Mouse (Mus musculus) right cerebral cortex, postnatal 10 days (tissue): ENCODE data around the gene Gzmm.

Experiments
- DNase-seq, 2 experiments: peaks; one replicate each; pipeline ENCODE4 v3.0.0; 2021; ENCODE audit warnings: low spot score in 2 of 2

Gene Gzmm

DNA sequence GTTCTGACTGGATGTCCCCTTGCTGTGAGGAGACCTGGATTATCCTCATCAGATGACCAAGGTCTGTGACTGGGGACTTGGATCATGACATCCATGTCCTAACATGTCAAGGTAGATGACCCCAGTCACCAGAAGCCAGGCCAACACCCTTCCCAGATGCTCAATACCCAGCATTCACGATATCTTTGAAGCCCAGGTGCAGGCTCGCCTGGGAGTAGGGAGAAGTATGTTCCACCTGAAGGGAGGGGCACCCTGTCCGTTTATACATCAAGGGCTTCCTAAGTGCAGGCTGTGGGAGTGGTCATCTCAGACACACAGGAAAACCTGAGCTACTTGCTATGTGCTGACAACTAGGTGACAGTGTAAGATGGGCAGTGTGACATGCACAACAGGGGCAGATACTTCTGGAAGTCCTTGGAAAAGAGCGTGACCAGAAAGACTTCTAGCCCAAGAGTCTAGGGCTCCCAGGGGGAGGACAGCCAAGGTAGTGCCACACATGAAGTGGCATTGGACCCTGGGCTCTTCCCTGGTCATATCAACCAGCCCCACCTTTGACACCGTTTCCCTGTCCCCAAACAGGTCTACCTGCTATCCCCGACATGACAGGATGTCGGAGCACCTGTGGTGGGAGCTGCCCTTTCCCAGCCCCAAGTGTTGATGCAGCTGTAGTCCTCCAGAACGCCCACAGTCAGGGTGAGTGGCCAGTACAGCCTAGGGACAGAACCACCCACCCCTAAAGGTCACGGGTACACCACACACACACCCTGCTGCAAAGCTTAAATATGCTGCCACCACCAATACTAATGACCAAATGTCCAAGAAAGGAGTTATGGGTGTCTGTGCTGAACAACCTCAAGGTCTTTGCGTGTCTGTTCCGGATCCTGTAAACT, 8.0 kb upstream of the Gzmm start:
- DNase-seq, result peak; percentile 48 to 74

DNA sequence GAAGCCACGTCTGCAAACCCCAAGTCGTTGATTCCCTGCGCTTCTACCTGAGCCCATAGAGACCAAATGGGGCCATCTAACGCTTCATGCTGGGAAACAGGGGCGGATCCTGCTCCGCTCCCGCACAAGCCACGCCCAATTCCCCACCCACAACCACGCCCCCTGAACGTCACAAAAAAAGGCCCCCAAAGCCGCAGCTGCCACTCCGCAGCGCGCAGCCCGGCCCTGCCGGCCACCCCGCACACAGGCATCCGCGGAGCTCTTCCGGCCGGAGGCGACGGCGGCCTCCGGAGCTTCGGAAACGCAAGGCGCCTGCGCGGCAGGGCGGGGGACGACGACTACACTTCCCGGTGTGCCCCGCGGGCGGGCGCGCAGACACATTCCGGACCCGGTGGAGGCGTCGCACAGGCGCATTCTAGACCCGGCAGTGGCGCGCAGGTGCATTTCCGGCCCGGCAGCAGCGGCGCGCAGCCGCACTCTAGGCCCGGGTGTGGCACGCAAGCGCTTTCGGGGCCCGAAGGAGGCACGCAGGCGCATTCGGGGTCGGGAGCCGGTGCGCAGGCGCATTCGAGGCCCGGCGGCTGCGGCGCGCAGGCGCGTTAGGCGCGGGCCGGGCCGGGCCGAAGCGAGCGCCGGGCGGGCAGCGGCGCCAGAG, 7.1 kb upstream of the Gzmm start, which contains the start of gene Cdc34:
Cdc34 (plus strand) TSS at position 605 of the 655 bp plus-strand sequence.
- peak; percentile 100 for DNase-seq

DNA sequence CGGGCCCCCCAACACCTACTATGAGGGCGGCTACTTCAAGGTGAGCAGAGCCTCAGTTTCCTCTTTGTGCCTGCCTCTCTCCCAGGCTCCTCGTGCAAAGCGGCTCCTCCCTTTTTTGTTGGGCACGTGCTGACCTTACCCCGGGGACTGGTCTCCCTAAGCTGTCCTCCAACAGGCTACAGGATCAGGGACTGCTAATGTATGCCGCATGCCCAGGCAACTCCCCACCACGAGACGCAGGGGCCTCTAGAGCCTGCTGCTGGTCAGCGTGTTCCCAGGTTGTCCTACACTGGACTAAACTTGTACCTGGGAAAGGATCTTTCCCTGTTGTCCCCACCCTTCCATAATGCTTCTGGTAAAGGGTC, 6.3 kb upstream of the Gzmm start:
- DNase-seq, result peak in 1 of 2 experiments; percentile 51

DNA sequence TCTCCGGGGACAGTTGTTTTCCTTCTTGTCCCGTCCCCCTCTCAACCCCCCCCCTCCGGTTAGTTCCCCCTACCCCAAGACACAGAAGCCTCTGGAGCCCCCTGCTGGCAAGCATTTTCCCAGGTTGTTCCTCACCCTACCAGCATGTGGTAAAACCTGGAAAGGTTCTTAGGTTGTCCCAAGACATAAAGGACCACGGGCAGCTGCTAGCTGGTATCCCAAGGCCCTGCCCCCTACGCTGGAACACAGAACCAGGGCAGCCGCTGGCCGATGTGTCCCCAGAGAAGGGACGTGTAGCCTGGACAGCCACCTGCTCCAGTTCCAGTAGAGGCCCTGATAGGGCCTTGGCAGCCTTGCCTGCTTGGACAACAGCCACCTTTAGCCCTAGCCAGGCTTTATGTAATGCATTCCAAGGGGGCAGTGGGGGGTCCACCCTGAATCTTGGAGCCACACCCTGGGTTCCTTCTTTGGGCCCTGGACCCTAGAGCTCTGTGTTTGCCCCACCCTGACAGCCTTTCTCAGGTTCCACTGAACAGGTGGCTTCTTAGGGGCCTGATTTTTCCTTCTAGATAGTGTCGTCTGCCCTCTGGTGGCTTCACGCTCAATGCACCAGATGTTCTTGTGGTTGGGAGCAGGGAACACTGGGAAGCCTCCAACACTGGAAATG, 5.8 kb upstream of the Gzmm start:
- DNase-seq, result peak in 1 of 2 experiments; percentile 73

DNA sequence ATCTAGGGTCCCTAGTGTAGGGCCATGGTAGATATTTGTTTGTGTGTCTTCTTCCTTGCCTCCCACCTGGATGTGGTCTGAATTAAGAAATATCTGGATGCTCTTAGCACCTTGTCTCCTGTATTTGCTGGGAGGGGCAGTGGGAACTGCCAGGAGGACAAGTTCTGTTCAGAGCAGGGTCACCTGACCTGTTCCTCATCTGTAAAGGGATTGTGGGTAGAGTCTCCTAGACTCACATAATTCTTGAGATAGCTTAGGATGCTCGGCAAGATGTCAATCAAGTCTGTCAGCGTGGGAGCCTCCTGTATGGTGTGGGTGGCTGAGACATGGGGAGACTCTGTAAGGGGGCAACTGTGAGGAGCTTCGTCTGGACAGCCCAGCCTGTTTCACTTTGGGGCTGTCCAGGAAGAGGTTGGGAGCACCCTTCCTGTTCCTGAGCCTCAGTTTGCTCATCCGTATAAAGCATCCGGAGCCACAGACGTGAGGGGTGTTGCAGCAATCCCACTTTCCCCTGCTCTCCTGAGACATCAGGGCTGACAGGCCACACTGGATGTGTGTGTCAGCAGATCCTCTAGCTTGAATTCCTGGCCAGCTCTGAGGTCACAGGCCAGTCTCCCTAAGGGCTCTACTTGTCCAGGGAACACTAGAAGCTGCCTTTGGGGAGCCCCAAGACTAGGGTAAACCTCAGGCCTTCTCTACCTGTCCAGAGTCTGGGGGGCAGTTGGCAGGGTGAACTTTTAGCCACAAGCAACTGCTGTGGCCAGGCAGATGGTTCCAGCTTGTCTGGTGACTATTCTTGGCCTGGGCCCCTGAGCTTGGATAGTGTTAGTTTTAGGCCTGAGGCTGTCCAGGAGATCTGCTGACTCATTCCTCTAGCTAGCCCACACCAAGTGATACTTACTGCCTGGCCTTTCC, 4.8 kb upstream of the Gzmm start:
- DNase-seq, result no peak

DNA sequence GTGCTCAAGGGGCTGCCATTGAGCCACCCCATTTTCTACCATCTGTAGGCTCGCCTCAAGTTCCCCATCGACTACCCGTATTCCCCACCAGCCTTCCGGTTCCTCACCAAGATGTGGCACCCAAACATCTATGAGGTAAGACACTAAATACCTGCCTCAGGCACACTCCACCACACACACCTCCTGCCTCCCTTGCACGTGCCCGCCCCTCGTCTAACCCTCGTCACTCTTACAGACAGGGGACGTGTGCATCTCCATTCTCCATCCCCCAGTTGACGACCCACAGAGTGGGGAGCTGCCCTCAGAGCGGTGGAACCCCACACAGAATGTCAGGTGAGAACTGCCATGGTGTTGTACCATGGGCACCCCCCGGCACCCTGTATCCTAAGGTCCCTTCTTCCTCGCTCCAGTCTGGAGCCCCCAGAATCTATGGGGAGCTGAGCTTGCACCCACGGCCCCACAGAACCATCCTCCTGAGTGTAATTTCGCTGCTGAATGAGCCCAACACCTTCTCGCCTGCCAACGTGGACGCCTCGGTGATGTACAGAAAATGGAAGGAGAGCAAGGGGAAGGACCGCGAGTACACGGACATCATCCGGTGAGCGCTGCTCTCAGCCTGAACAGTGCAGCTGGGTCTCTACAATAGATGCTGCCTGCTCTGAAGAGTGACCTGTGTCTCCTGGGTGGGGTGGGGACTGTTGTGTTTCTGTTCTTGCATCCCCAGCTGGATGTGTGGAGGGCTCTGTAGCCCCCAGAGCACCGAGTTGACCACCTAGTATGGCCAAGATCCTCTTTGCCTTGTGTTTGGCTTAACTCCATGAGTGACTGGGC, 3.8 kb upstream of the Gzmm start:
- no peak for DNase-seq

DNA sequence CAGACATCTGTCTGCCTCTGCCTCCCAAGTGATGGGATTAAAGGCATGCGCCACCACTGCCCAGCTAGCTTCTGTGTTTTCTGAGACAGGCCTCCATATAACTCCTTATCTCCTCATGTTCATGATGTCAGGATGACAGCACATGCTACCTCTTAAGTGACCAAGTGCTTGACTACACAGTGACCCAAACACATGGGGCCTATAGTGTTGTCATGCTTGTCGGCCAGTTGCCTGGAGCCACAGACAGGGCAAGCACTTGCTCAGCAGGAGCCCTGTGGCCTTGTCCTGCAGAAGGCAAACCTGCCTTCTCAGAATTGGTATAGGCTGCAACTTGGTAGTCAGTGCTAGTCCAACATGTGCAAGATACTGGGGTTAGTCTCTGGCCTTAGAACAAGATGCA, 2.6 kb upstream of the Gzmm start:
- DNase-seq, result no peak

DNA sequence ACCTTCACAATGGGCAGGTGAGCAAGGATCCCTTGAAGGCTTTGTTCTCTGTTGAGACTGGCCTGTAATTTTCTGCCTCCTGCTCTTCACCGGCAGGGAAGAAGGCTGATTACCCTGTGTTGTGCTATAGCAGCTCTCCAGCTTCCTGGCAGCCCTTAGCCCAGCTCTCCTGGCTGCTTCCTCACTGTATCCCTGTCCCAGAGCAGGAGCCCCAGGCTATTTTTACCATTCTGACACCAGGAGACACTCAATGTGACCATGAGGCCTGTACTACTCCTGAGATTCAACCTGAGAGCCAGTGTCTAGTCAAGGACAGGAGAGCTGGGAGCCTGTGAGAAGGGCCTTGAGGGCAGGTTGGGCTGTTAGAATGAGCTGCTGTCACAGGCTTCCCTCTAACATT, 2.1 kb upstream of the Gzmm start:
- no peak for DNase-seq

DNA sequence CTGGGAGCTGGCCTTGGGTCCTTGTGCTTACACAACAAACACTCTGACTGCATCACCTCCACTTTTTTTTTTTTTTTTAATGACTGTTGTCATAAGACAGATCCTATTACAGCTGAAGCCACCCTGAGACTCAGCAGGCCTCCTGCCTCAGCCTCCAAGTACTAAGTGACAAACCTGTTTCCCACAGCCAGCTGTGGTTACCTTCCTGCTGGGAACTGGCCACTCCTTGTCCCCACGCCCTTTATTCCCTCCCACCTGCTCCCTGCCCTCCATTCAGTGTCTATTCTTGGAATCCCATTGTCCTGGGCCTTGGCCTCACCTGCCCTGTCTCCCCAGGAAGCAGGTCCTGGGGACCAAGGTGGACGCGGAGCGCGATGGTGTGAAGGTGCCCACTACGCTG, 1.3 kb upstream of the Gzmm start:
- no peak for DNase-seq

DNA sequence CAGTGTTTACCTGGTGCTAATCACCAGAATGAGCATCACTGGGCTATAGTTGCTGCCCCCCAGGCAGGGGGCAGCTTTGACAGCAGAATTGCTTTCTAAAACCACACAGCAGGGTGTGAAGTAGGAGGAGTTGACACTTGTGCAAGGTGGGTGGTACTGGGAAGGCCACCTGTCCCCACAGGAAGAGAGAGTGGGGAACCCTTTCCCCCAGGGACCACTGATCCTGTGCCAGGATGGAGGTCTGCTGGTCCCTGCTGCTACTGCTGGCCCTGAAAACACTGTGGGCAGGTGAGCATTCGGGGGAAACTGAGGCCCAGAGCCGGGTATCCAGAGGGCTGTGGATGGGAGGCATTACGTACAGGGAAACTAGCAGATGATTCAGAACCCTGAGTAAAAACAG, 358 bp downstream of the Gzmm start:
- no peak for DNase-seq

DNA sequence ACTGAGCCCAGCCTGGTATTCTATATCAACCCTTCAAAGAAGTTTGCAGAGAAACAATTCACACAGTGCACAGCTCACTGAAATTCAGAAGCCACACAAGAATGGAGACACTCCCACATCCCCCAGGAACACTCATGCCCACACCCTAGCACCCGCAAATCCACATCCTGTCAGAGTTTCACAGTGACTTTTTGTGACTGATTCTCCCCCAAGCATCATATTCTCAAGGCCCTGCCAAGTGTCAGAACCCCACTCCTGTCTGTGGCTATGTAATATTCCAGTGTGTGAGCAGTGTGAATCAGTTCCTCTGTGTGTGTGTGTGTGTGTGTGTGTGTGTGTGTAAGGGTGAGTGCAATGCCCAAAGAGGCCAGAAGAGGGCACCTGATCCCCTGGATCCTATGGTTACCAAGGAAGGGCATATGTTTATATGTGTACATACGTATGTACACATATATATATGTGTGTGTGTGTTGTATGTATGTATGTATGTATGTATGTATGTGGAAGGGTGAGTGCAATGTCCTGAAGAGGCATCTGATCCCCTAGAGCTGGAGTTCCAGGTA, 3.2 kb downstream of the Gzmm start:
- DNase-seq, result no peak

DNA sequence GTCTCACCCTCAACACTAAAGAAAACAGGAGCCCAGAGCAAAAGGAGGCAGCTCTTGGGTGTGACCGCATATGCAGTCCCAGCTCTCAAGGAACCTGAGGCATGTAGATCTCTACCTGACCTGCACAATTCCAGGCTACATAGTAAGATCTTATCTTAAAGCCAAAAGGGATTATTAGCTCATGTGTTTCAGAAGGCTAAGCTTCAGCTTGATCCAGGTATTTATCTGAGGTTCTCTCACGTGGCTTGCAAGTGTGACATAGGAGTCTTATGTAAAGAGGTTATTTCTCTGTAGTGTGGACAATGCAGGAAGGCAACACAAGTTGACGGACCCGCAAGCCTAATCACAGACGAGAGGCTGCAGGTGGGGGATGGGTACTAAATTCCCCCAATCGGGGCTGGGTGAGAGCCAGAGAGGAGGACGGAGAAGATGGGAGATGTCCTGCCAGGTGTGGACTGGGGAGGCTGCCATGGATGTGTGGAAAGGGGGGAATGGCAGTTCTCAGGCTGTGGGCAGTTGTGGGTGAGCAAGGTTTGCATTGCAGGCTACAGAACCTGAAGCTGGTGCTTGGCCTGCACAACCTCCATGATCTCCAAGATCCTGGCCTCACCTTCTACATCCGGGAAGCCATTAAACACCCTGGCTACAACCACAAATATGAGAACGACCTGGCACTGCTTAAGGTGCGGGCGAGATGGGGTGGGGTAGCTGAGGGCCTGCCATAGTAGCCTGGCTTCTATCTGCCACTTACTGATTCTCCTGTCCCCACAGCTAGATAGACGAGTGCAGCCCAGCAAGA, 5.0 kb downstream of the Gzmm start:
- no peak for DNase-seq

DNA sequence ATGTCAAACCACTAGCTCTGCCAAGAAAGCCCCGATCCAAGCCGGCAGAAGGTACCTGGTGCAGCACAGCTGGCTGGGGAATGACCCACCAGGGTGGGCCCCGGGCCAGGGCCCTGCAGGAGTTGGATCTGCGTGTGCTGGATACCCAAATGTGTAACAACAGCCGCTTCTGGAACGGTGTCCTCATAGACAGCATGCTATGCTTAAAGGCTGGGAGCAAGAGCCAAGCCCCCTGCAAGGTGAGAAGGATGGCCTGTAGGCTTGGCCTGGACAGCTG, 5.5 kb downstream of the Gzmm start:
- no peak for DNase-seq

DNA sequence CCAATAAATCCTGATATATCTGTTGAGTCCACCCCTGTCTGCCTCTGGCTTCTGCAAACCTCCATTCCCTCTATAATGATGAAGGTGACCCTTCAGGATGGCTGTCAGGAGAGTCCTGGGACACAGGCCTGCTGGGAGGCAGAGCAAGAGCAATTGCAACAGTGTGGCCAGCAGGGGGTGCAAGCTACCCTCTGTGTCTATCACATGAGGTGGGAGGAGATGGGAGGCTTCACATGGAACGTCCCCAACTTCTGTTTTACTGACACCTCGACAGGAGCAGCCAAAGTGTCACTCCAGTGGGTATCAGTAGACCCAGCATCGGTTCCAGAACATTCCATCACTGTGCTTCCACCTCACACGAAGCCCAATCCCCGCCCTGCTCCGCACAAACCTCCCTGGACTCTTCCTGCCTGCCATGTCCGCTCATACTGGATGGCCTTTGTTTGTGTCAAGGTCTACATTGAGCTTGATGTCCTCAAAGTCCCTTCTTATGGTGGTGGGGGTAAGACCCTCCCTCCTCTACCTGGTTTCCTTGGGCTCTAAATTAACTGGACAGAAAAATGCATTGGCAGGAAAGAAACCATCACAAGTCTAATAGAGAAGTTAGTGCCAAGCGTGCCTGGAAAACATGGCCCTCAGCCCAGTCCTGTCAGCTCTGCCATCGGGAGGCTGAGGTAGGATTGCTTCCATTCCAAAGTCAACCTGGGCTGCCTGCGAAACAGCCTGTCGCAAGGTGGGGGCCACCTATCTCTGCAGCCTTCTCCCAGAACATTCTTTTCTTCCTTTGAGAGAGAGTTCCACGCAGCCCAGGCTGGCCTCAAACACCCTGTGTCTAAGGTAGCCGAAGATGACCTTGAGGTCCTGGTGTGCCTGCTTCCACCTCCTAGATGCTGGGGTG, 6.7 kb downstream of the Gzmm start:
- DNase-seq, result peak in 1 of 2 experiments; percentile 80

DNA sequence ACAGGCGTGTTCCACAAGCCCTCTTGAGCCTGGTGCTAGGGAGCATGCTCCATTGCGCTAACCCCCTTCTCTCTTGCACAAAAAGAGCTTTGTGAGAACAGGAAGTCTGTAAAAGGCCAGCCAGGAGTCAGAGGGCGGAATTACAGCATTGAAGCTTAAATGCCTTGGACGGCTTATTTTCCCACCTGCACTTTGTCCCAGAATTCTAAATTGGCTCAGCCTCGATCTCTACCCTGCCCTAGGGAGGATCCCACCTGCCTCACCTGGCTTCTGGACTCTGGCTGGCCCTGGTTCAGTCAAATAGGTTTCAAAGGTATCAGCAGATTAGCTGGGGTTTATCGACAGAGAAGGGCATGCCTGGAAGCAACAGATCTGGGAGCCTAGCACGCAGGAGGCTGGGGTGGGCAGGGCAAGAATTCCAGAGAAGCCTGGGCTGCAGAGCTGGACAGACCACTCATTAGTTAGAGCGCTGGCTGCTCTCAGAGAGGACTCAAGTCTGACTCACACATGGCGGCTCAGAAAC, 7.4 kb downstream of the Gzmm start:
- DNase-seq, result no peak

DNA sequence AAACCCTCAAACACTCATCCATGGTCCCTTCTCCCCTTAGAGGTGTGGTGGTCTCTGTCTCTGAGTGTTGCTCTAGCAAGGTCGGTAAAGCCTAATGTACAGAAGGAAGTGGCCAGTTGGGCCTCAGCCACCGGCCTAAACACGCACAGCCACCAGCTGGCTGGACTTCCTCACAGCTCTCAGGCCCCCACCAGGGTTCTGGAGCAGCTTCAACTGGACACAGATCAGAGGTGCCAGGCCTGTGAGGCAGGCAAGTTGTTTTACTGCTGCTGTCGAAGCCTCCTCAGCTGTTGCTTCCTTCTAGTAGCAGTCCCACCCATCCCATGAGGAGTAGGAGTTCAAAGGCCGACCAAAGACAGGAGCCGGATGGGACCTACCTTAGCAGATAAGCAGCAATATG, 9.1 kb downstream of the Gzmm start:
- DNase-seq, result peak in 1 of 2 experiments; percentile 60

DNA sequence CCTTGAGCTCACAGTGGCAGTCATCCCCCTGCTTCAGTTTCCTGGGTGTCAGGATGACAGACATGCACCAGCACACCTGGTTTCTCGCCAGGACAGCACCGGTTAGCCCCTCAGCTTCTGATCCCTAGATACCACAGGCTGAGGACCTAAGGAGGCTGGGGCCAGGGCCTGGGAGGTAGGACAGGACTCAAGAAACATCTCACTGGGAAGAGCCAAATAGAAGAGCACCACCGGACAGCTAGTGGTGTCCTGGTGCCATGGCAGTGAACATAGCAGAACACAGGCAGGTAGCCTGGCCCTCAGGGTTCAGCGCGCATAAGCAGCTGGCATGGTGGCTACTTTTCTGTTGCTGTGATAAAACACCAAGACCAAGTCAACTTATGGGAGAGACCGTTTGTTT, 9.6 kb downstream of the Gzmm start:
- DNase-seq, result no peak

DNA sequence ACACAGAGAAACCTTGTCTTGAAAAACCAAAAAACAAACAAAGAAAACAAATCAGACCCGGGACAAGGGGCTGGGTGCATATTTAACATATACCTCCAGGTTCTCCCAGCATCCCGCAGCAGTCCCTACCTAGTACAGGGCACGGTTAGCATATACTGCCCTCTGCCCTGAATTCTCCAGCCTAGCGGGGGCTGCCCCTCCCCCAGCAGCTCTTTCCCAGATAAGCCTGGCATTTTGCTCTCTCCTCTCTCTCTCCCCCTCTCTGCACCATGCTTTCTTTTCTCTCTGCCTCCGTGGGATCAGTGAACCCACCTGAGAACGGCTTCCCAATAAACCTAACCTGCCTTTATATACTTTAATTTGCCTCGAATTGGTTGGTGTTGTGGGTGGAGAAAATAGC, 11.9 kb downstream of the Gzmm start:
- no peak for DNase-seq
